Mouse (Mus musculus) hematopoietic stem cell, adult 5-6 weeks (primary cell): ENCODE data around the gene Arg2. TPM values are rescaled to one million over a fixed set of nuclear protein-coding genes. Genes with fewer than 3 reads are reported as not detected.

Source experiments
- total RNA-seq: library from RNA; stranded (forward); fragments of 172-1452, 232-1000 nt; gene quantifications from 2 replicates; pipeline ENCODE4 v1.2.3, GENCODE M21; 2017

Arg2 gene
- total RNA-seq, 1 experiment from 2014 or later, result 0.99 TPM

Other genes with a start within 250 kb of the Arg2 start
- gene Plek2, start 223.8 kb upstream of the Arg2 start, total RNA-seq, result 0.19 TPM in 1 of 2 replicates, not detected in the other
- 21.8 and 27.7 TPM in 2 replicates for gene Tmem229b, start 123.2 kb upstream of the Arg2 start, total RNA-seq
- gene Plekhh1, start 101.6 kb upstream of the Arg2 start, total RNA-seq, result 0.13 and 0.60 TPM in 2 replicates
- gene Pigh, start 41.1 kb upstream of the Arg2 start, total RNA-seq, result 17.8 and 23.3 TPM in 2 replicates
- gene Vti1b, start 41.9 kb downstream of the Arg2 start, total RNA-seq, result 160 and 180 TPM in 2 replicates
- gene Rdh11, start 61.5 kb downstream of the Arg2 start, total RNA-seq, result 26.4 and 33.0 TPM in 2 replicates
- 15.8 and 17.6 TPM in 2 replicates for gene Rdh12, start 78.1 kb downstream of the Arg2 start, total RNA-seq
- gene Zfyve26, start 165.5 kb downstream of the Arg2 start, total RNA-seq, result 15.5 and 21.1 TPM in 2 replicates
- gene Rad51b, start 166.5 kb downstream of the Arg2 start, total RNA-seq, result 12.7 and 13.3 TPM in 2 replicates